In genomic region chr15:54050711-54051110, GRCm38 (mm10) we compare ENCODE assay signal across 12 mouse cellular contexts.
"Had no signal": no experiment of that assay in that cellular context is flagged by ENCODE, and none has a peak within 500 bp of the region (broad histone marks: within the 10 kb centered on the region; RNA-seq: fewer than 3 reads in every experiment).

No protein-coding gene starts in this region.

- DNase-seq: retina, postnatal 1 day; right cerebral cortex, adult 18-20 months; right cerebral cortex, postnatal 14 days; right cerebral cortex, postnatal 25 days; right cerebral cortex, postnatal 4 days; spleen, adult 18-20 months; thymus, adult 18-20 months; thymus, adult 2 months; thymus, postnatal 14 days; thymus, postnatal 25 days; thymus, postnatal 36 days; thymus, postnatal 4 days had no signal
